Mouse (Mus musculus) ZHBTc4 (cell line): ENCODE data around the gene Med17.
"Not testable (repeated sequence)": the region's sequence is repeated elsewhere in the genome, so short reads cannot be mapped to it uniquely, and the experiment has no call there.

Source experiments
- DNase-seq: peaks from one replicate; pipeline ENCODE4 v3.0.0-alpha.2; 2011; ENCODE audit warnings: low read depth, low spot score

The Med17 gene

DNA sequence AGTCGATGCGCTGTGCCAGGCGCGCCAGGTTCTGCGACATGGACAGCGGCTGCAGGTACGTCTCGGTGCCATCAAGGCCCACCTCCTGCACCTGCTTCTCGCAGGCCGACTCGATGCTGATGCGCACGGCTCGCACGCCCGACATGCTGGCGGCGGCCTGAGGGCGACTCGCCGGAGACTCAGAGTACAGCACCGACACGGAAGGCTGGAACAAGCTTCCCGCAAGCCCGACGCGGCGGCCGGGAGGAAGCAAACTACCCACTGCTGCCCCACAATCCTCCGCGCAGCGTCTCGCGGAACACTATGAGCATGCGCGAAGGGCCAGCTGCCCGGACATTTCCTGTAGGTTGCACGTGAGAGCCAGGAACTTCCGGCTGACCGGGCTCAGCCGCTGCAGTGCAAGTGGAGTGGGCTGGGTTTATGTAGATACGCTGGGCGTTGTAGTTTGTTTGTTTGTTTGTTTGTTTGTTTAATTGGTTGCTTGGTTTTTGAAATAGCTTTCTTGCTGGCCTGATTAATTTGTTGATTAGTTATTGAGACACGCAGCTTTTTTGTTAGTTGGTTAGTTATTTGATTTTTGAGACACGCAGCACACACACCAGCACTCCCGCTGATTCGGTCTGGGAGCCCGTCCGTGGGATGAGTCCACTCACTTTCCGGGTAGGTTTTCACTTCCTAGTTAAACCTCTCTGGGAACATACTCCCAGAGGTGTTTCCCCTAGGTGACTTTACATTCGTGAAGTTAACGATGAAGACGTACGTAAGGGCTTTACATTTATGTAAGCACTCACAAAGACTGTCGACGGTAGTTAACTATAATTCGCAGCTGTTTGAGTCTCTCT is at the start of gene Med17:
Med17 (minus strand) TSS at position 283 of the 842 bp plus-strand sequence.
- DNase-seq = peak; percentile 98

DNA sequence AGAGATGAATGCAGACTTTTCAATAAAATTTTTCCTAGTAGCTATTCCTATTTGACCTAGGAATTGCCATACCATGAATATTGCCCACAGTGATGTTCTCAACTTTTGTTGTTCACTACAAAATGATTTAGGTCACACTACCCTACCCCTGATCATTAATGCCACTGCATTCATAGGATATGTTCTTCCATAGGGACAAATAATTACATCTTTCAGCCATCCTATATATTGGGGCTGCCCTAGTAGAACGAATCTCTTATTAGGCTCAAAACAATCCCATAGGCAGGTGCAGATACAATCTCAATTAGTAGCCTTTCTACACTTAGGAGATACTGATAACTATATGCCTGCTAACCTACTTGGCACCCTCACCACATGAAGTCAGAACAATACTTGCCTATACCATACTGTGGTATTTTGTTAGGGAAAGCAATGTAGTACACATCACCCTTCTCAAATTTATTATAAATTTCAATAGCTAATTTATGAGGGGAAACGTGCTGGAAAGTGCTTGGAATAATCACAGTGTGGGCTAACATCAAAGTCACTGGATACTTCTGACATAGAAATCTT is 38.5 kb upstream of the Med17 start:
- DNase-seq = peak; percentile 57

DNA sequence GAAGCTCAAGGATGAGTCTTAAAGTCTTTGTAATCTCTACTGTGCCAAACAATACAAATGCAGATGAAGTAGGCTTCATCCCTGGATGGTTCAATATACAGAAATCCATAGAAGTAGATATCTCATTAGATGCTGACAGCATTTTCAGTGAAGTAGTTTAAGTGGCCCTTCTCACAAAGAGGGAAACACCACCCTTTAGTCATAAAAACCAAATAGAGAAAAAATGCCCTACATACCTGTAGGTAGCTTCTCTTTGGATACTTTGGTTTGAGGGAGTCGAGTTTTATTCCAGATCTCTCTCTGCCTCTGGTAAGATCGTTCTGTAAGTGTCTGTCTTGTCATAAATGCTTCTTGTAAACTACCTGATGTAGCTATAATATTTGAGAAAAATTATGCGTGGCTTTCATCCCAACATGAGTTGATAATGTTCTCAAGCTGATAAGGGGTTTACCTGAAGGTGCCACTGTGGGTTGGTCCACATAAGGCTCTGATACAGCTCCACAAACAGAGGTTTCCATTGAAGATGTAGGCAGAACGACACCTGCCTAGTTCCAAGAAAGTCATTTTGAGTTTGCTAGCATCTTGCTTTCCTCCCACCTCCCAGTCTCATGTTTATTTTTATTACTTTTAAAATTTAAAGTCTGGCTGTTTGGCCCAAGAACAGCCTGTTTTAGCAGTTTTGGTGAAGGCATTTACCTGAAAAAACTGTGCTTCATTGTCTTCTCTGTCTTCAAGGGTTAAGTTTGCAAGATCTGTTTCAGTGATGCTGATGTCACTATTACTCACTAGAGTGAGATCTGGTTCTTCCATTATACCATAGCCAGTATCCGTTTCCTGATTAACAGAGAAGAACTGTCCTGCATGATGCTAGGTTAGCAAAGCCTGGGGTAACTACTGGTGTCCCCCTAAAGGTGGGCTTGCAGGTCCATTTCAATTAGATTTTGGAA is 37.8 kb upstream of the Med17 start:
- DNase-seq = peak; percentile 66

- peak; percentile 29 for DNase-seq
These were observed 36.6 kb upstream of the Med17 start for GRCm38 (mm10) chr9:15316296-15316695.

DNA sequence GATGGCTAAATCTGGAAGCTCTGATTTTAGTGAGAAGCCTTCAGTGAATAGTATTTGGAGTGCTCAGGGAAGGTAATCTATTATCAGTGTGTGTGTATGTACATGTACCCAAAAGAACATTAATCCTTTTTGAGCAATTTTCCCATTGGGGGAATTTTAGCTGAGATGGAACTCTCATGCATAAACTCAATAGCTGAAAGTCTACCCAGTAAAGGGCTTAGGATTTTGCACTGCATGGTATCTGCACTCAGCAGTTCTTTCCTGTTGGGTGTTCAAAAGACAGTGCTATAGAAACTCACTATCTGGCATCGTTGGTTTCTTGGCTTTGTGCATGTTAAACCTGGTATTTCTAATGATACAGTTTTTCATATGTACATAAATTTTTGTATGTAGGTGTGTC is 34.9 kb upstream of the Med17 start:
- peak; percentile 10 for DNase-seq

- peak; percentile 42 for DNase-seq
These were observed 33.9 kb upstream of the Med17 start for GRCm38 (mm10) chr9:15313633-15314032.

GRCm38 (mm10) chr9:15312054-15312735 is 32.5 kb upstream of the Med17 start:
- peak; percentile 46 for DNase-seq

GRCm38 (mm10) chr9:15310179-15310578 is 30.4 kb upstream of the Med17 start:
- no peak for DNase-seq

DNA sequence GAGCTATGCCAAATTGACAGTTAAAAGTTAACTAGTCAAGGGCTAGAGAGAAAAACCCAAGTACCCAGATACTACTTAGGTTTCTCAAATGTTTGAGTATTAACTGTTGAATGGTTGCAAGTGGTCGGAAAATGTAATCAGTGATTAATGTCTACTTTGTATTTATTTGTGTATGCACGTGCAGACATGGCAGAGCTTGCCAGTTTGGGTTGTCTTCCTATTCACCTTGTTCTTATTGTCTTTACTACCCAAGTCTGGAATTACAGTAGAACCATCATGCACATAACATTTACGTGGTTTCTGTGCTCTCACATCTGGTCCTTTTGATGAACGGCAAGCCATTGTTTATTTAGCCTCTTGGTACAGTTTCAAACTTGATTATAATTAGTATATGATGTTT is 29.7 kb upstream of the Med17 start:
- peak; percentile 43 for DNase-seq

DNA sequence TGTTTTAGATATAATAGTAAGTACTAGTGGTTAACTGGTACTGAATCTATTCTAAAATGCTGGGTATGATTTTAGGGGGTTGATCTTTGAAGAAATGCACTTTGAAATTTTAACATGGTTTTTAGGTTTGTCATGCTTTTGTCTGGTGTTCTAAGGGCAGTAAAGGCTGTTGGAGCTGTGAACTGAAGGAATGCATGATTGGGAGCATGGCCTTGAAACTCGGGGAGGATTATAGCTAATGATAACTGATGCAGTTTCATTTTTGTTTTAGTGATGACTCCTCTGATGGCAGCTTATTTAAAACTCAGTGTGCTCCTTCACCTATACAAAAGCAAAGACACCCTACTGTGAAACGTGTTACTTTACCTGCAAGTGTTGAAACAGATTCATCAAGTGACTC is 28.5 kb upstream of the Med17 start:
- peak; percentile 19 for DNase-seq

- DNase-seq = peak; percentile 38
These were observed 27.5 kb upstream of the Med17 start for GRCm38 (mm10) chr9:15307257-15307656.

- peak; percentile 34 for DNase-seq
These were observed 26.8 kb upstream of the Med17 start, which contains the start of gene 4931406C07Rik for GRCm38 (mm10) chr9:15306398-15307119. 4931406C07Rik (minus strand) TSS chr9:15306448.

GRCm38 (mm10) chr9:15305503-15306397 is 26.0 kb upstream of the Med17 start, which contains the start of gene Taf1d:
Taf1d (plus strand) TSS chr9:15306214.
- peak; percentile 96 for DNase-seq

DNA sequence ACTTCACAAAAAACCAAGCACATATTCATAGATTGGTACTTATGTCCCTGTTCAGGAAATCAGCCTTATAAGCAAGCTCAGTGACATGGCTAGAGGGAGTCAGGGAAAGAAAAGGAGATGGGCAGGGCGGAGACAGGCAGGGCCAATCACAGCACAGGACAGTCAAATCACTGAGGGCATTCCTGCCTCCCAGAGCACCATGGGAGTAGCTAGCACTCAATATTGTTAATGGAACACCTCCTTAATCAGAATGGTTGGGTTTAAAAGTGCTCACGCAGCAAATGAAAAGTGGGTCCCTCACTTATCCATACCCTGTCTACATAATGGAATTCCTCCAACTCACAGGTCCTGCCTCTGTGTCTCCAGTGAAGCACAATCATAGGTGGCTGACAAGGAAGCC is 23.1 kb upstream of the Med17 start:
- DNase-seq = peak; percentile 70

GRCm38 (mm10) chr9:15302006-15302405 is 22.3 kb upstream of the Med17 start:
- DNase-seq = not testable (repeated sequence)

- no peak for DNase-seq
These were observed 21.7 kb upstream of the Med17 start for GRCm38 (mm10) chr9:15301399-15301798.

- DNase-seq = no peak
These were observed 20.3 kb upstream of the Med17 start for GRCm38 (mm10) chr9:15300056-15300455.

DNA sequence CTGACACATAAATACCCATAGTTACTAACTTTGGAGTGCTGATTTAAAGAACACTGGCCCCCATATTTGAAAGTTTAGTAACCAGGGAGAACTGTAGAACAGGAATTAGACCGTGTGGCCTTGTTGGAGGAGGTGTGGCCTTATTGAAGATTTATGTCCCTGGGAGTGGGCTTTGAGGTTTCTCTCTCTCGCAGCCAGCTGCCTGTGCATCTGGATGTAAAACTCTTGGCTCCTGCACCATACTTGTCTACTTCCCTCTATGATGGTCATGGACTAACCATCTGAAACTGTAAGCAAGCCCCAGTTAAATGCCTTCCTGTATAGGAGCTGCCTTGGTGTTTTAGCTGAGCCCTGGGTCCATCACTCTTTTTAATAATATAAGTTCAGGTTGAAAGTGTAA is 18.7 kb upstream of the Med17 start:
- no peak for DNase-seq

GRCm38 (mm10) chr9:15297112-15297511 is 17.4 kb upstream of the Med17 start:
- no peak for DNase-seq

- no peak for DNase-seq
These were observed 9.5 kb upstream of the Med17 start for GRCm38 (mm10) chr9:15289251-15289650.
